Mouse (Mus musculus): ENCODE results near the gene Elf1. TPM values are rescaled to one million over a fixed set of nuclear protein-coding genes. Genes with fewer than 3 reads are reported as not detected.

Gene Elf1
- total and polyA plus RNA-seq, 3 experiments = 21.5 to 43.1 (median 24.2) TPM

DNA sequence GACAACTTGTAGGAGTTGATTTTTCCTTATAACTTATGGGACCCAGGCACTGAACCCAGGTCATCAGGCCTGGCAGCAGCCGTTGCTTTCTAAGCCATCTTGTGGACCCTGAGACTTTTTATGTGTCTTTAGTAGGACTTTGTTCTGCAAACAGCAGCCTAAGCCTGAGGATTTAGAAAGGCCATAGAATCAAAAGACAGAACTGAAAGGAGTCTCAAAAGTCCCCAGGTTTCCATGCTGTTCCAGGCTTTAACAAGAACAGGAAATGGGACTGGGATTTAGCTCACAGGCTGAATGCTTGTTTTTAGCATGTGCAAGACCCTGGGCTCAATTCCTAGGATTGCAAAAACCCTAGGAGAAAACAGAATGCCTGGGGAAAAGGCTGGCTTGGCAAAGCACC lies 26.9 kb downstream of the Elf1 start:
- H3K79me2 ChIP-seq (ENCODE audit: control insufficient read depth, insufficient read depth, low read length, poor library complexity) = no peaks in the 10 kb centered on the region
- no peak overlapping the region for H3K9ac ChIP-seq (ENCODE audit: control insufficient read depth, low read depth, low read length, poor library complexity, severe bottlenecking)
- no peaks in the 10 kb centered on the region for H3K27me3 ChIP-seq (ENCODE audit: control insufficient read depth in 1 of 2, insufficient read depth in 2 of 2, low read length in 2 of 2)
- no peak overlapping the region for H3K27ac ChIP-seq (ENCODE audit: control insufficient read depth, low read depth, low read length)
- no peaks in the 10 kb centered on the region for H3K9me3 ChIP-seq (replicated peaks; ENCODE audit: insufficient read depth, low read length)
- no peak overlapping the region for H3K4me3 ChIP-seq (ENCODE audit: control insufficient read depth in 1 of 2, insufficient read depth in 1 of 2, low read depth in 2 of 2, low read length in 2 of 2)
- no peak for DNase-seq (ENCODE audit: low read depth, low spot score)
- H3K4me1 ChIP-seq (ENCODE audit: control insufficient read depth in 1 of 2, insufficient read depth in 2 of 2, low read length in 2 of 2) = peaks cover 0 to 5% of the 10 kb centered on the region in 2 experiments; a peak in 3 of 4 replicates
- TF ChIP-seq JUND (IDR thresholded peaks at IDR 0.05; ENCODE audit: low read depth, low read length) (no peak), ETS1 (IDR thresholded peaks at IDR 0.05; ENCODE audit: low read depth, low read length) (no peak), MYB (IDR thresholded peaks at IDR 0.05; ENCODE audit: low read depth, low read length) (no peak), POLR2A (IDR thresholded peaks at IDR 0.05; ENCODE audit: control insufficient read depth in 1 of 2, insufficient read depth in 1 of 2, low read depth in 1 of 2, low read length in 2 of 2, poor library complexity in 1 of 2) (no peak)
- peaks cover 0 to 9% of the 10 kb centered on the region in 2 experiments; a peak in 2 of 4 replicates for H3K36me3 ChIP-seq (ENCODE audit: control insufficient read depth in 1 of 2, insufficient read depth in 2 of 2, low read length in 2 of 2)

DNA sequence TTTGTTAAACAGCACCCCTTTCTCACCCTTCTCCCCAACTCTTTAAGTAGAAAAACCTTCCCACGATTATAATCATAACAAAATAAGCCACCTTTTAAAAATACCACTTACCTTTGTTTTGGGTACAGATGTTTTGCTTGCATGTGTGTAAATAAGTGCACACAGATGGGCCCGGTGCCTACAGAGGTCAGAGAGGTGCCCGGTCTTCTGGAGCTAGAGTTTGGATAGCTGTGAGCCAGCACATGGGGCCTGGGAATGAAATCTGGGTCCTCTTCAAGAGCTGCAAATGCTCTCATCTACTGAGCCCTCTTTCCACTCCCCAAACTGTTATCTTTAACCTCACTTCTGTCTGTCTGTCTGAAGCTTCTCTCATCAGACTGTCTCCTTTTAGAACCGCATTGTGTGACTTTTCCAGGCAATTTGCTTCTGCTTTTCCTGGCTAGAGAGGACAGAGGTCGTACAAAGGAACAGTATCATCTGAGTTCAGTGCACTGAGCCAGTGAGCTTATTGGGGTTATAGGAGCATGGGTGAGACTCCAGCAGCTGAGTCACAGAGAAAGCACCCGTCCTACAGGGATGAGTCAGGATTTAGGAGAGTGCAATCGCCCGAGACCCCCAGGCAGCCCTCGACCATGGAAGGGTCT lies 27.8 kb downstream of the Elf1 start:
- H3K9ac ChIP-seq (ENCODE audit: control insufficient read depth, low read depth, low read length, poor library complexity, severe bottlenecking) = no peak overlapping the region
- H3K79me2 ChIP-seq (ENCODE audit: control insufficient read depth, insufficient read depth, low read length, poor library complexity) = no peaks in the 10 kb centered on the region
- H3K9me3 ChIP-seq (replicated peaks; ENCODE audit: insufficient read depth, low read length) = no peaks in the 10 kb centered on the region
- peaks cover 0 to 2% of the 10 kb centered on the region in 2 experiments; a peak in 3 of 4 replicates for H3K4me1 ChIP-seq (ENCODE audit: control insufficient read depth in 1 of 2, insufficient read depth in 2 of 2, low read length in 2 of 2)
- no peak overlapping the region for H3K4me3 ChIP-seq (ENCODE audit: control insufficient read depth in 1 of 2, insufficient read depth in 1 of 2, low read depth in 2 of 2, low read length in 2 of 2)
- H3K36me3 ChIP-seq (ENCODE audit: control insufficient read depth in 1 of 2, insufficient read depth in 2 of 2, low read length in 2 of 2) = peaks cover 0 to 9% of the 10 kb centered on the region in 2 experiments; a peak in 2 of 4 replicates
- no peak overlapping the region for H3K27ac ChIP-seq (ENCODE audit: control insufficient read depth, low read depth, low read length)
- H3K27me3 ChIP-seq (ENCODE audit: control insufficient read depth in 1 of 2, insufficient read depth in 2 of 2, low read length in 2 of 2) = no peaks in the 10 kb centered on the region
- TF ChIP-seq TBP (IDR thresholded peaks at IDR 0.05; ENCODE audit: low read depth, low read length) (no peak), MAZ (IDR thresholded peaks at IDR 0.05; ENCODE audit: low read depth, low read length) (no peak), JUND (IDR thresholded peaks at IDR 0.05; ENCODE audit: low read depth, low read length) (no peak), CHD2 (IDR thresholded peaks at IDR 0.05; ENCODE audit: low read length) (no peak), ZNF384 (IDR thresholded peaks at IDR 0.05; ENCODE audit: low read depth, low read length) (no peak), MAFK (IDR thresholded peaks at IDR 0.05; ENCODE audit: borderline replicate concordance, low read depth, low read length) (no peak), POLR2A (IDR thresholded peaks at IDR 0.05; ENCODE audit: control insufficient read depth in 1 of 2, insufficient read depth in 1 of 2, low read depth in 1 of 2, low read length in 2 of 2, poor library complexity in 1 of 2) (no peak), E2F4 (IDR thresholded peaks at IDR 0.05; ENCODE audit: borderline replicate concordance, low read depth, low read length) (no peak), GABPA (IDR thresholded peaks at IDR 0.05; ENCODE audit: low read depth, low read length) (no peak), MYC (IDR thresholded peaks at IDR 0.05; ENCODE audit: low read depth, low read length) (no peak), MAX (IDR thresholded peaks at IDR 0.05; ENCODE audit: low read length) (no peak), TCF12 (IDR thresholded peaks at IDR 0.05; ENCODE audit: low read depth, low read length) (no peak), ETS1 (IDR thresholded peaks at IDR 0.05; ENCODE audit: low read depth, low read length) (no peak), MYB (IDR thresholded peaks at IDR 0.05; ENCODE audit: low read depth, low read length) (no peak), KAT2A (conservative IDR thresholded peaks at IDR 0.05; ENCODE audit: low read depth, low read length) (no peak), RCOR1 (IDR thresholded peaks at IDR 0.05; ENCODE audit: low read depth, low read length) (no peak), ZC3H11A (IDR thresholded peaks at IDR 0.05; ENCODE audit: low read depth, low read length) (no peak), POLR2AphosphoS2 (IDR thresholded peaks at IDR 0.05; ENCODE audit: low read length) (no peak), CHD1 (IDR thresholded peaks at IDR 0.05; ENCODE audit: low read depth, low read length) (no peak)
- no peak for DNase-seq (ENCODE audit: low read depth, low spot score)

Data from MEL (cell line).